Comparison of ENCODE assay signal across 8 mouse cellular contexts in genomic region chr9:55151096-55151495, GRCm38 (mm10). TPM values are rescaled to one million over a fixed set of nuclear protein-coding genes. Genes with fewer than 3 reads are reported as not detected.
DNase-seq lines count a peak whose midpoint lies in the region; ATAC-seq and TF ChIP-seq lines count a peak whose summit lies in the region.

No protein-coding gene starts in this region.

- peaks cover 60% of the 10 kb centered on the region for H3K79me2 ChIP-seq in macrophage (ENCODE audit: inconsistent target)

- peaks cover 36% of the 10 kb centered on the region for H3K4me1 ChIP-seq in hindbrain, embryonic 10.5 days (replicated peaks)

- peak; percentile 18 for DNase-seq in CD4-positive, CD25-positive, alpha-beta regulatory T cell, adult 2 months (ENCODE audit: low read depth, low spot score)
- DNase-seq in left cerebral cortex, postnatal 4 days: peak; percentile 16
- no peak for DNase-seq in left cerebral cortex, postnatal 14 days (ENCODE audit: low spot score in 2 of 2)
- DNase-seq in hindbrain, embryonic 10.5 days (ENCODE audit: low spot score): no peak
- no peak for DNase-seq in left cerebral cortex, adult 2 months (ENCODE audit: extremely low spot score in 1 of 2, low spot score in 2 of 2)
- DNase-seq in left cerebral cortex, adult 8-10 months (ENCODE audit: low spot score in 2 of 2): no peak

- TF ChIP-seq CTCF in left cerebral cortex, adult 2 months (IDR thresholded peaks at IDR 0.05): no peak

- intact Hi-C loops in left cerebral cortex, postnatal 4 days (cut with DNase I): loop anchor here (10.0 kb wide), 1 partner anchor 164 kb away; no protein-coding TSS in a partner anchor
- intact Hi-C loops in left cerebral cortex, postnatal 14 days (cut with DNase I): no loop called here
- intact Hi-C loops in left cerebral cortex, adult 2 months (cut with DNase I): loop anchor here (5.0 kb wide), 1 partner anchor 241 kb away; no protein-coding TSS in a partner anchor

- H3K9me3 ChIP-seq in hindbrain, embryonic 10.5 days: no peaks in the 10 kb centered on the region

- no peak overlapping the region for H3K27ac ChIP-seq in hindbrain, embryonic 10.5 days
- no peak overlapping the region for H3K27ac ChIP-seq in macrophage
- H3K27ac ChIP-seq in left cerebral cortex, adult 2 months: no peak overlapping the region

- H3K36me3 ChIP-seq in hindbrain, embryonic 10.5 days: 0 out of 2 replicates have a peak, but pooled peaks cover 6% of the 10 kb centered on the region
- no peaks in the 10 kb centered on the region for H3K36me3 ChIP-seq in macrophage (ENCODE audit: inconsistent target)

- peaks cover 11% of the 10 kb centered on the region for H3K27me3 ChIP-seq in hindbrain, embryonic 10.5 days (ENCODE audit: insufficient read depth, poor library complexity, severe bottlenecking)

- no peak for ATAC-seq in CD4-positive, CD25-positive, alpha-beta regulatory T cell, adult 4 months

- H3K4me3 ChIP-seq in hindbrain, embryonic 10.5 days: peak overlapping the region; percentile 89
- peak overlapping the region; percentile 92; the same call in 1 of the 2 replicates for H3K4me3 ChIP-seq in macrophage (ENCODE audit: inconsistent target)
- no peak overlapping the region; the same call in 1 of the 2 replicates for H3K4me3 ChIP-seq in left cerebral cortex, adult 2 months

RNA-seq across cellular contexts. Expression of gene Ube2q2, which starts 2.4 kb away (rescaled TPM):
- 10 to 100 TPM in 1 of 2 experiments, 1 to 10 TPM in 1; 9.5 to 15.1 TPM for polyA plus RNA-seq in CD4-positive, CD25-positive, alpha-beta regulatory T cell, adult 4 months (2017; shearing (Covaris generic))
- total RNA-seq in left cerebral cortex, postnatal 4 days (2021): 10 to 100 TPM; 45.5 to 51.4 TPM
- total RNA-seq in left cerebral cortex, postnatal 14 days (2021): 10 to 100 TPM; 51.5 to 52.2 TPM
- polyA plus RNA-seq in hindbrain, embryonic 10.5 days (2016; fragmentation: Nextera tagmentation; extraction: Ambion mirVana): 39.5 and 41.2 TPM in 2 replicates
- 100 to 1,000 TPM in 3 of 26 experiments, 10 to 100 TPM in 23; 56.9 to 217 (median 80.4) TPM for total RNA-seq in macrophage (2018; cell fraction: chromatin; rRNA removed)
- total RNA-seq in macrophage (2018; cell fraction: cytosol; rRNA removed): 10 to 100 TPM; 38.7 to 75.7 (median 52.8) TPM
- total RNA-seq in macrophage (2018; cell fraction: nucleus; rRNA removed): 100 to 1,000 TPM in 3 of 26 experiments, 10 to 100 TPM in 23; 33.1 to 124 (median 56.3) TPM
- polyA plus RNA-seq in macrophage (2018): 35.8 to 55.3 TPM (median 43.9 TPM) in 3 replicates
- 10 to 100 TPM; 67.7 to 72.5 TPM for total RNA-seq in left cerebral cortex, adult 2 months (2021)
- total RNA-seq in left cerebral cortex, adult 8-10 months (2022): 10 to 100 TPM; 65.1 to 76.6 (median 73.1) TPM

RNA-seq across cellular contexts. Expression of gene Fbxo22, which starts 57.6 kb away (rescaled TPM):
- polyA plus RNA-seq in CD4-positive, CD25-positive, alpha-beta regulatory T cell, adult 4 months (2017; shearing (Covaris generic)): 10 to 100 TPM; 46.3 to 52.6 TPM
- total RNA-seq in left cerebral cortex, postnatal 4 days (2021): 10 to 100 TPM; 51.4 to 58.3 TPM
- 10 to 100 TPM; 43.1 to 44.5 TPM for total RNA-seq in left cerebral cortex, postnatal 14 days (2021)
- 75.0 and 82.5 TPM in 2 replicates for polyA plus RNA-seq in hindbrain, embryonic 10.5 days (2016; fragmentation: Nextera tagmentation; extraction: Ambion mirVana)
- total RNA-seq in macrophage (2018; cell fraction: chromatin; rRNA removed): 10 to 100 TPM; 34.9 to 75.8 (median 57.7) TPM
- total RNA-seq in macrophage (2018; cell fraction: cytosol; rRNA removed): 10 to 100 TPM; 21.2 to 39.0 (median 31.7) TPM
- 10 to 100 TPM; 33.5 to 90.9 (median 56.7) TPM for total RNA-seq in macrophage (2018; cell fraction: nucleus; rRNA removed)
- 38.0 to 41.7 TPM (median 41.3 TPM) in 3 replicates for polyA plus RNA-seq in macrophage (2018)
- total RNA-seq in left cerebral cortex, adult 2 months (2021): 10 to 100 TPM; 40.2 to 46.5 TPM
- 10 to 100 TPM; 39.9 to 43.1 (median 41.3) TPM for total RNA-seq in left cerebral cortex, adult 8-10 months (2022)

Comparison
In these comparisons a context has a peak if more than half of its experiments do, and no peak if none do; other contexts are left out.
1. DNase-seq: peak in CD4-positive, CD25-positive, alpha-beta regulatory T cell, adult 2 months (single experiment) and left cerebral cortex, postnatal 4 days (single experiment); none in left cerebral cortex, postnatal 14 days (0 of 2), hindbrain, embryonic 10.5 days (single experiment), left cerebral cortex, adult 2 months (0 of 2) and left cerebral cortex, adult 8-10 months (0 of 2).